Mouse (Mus musculus): ENCODE data around the gene Vezf1. TPM values are rescaled to one million over a fixed set of nuclear protein-coding genes. Genes with fewer than 3 reads are reported as not detected.
A peak's percentile ranks its signal among the peaks of the same experiment; 100 is the strongest.

The Vezf1 gene
- polyA plus RNA-seq, 1 experiment from 2014 or later = 35.0 TPM

GRCm38 (mm10) chr11:88117356-88118090 lies 49.4 kb downstream of the Vezf1 start:
- Histone ChIP-seq H3K4me1 (peaks cover 70% of the 10 kb centered on the region), H3K4me3 (replicated peaks) (no peak overlapping the region), H3K9me3 (replicated peaks) (no peaks in the 10 kb centered on the region), H3K9ac (replicated peaks) (no peak overlapping the region), H3K27ac (replicated peaks) (peak overlapping the region; percentile 82), H3K27me3 (replicated peaks) (no peaks in the 10 kb centered on the region), H3K36me3 (no peaks in the 10 kb centered on the region), H3K4me2 (no peak overlapping the region)
- no peak for ATAC-seq (ENCODE audit: low FRiP score)
- 64% methylated on average over 10 of the region's 10 CpGs for WGBS

GRCm38 (mm10) chr11:88118091-88118440 lies 50.0 kb downstream of the Vezf1 start:
- ATAC-seq (ENCODE audit: low FRiP score) = no peak
- Histone ChIP-seq H3K4me2 (no peak overlapping the region), H3K27me3 (replicated peaks) (no peaks in the 10 kb centered on the region), H3K9ac (replicated peaks) (0 out of 2 replicates have a peak overlapping the region, but pooled peaks have one; percentile 17), H3K36me3 (no peaks in the 10 kb centered on the region), H3K4me1 (peaks cover 74% of the 10 kb centered on the region), H3K4me3 (replicated peaks) (no peak overlapping the region), H3K27ac (replicated peaks) (peak overlapping the region; percentile 82), H3K9me3 (replicated peaks) (no peaks in the 10 kb centered on the region)
- WGBS = 38% methylated on average over 6 of the region's 6 CpGs

GRCm38 (mm10) chr11:88118817-88119642 lies 51.0 kb downstream of the Vezf1 start:
- Histone ChIP-seq H3K4me3 (replicated peaks) (no peak overlapping the region), H3K27ac (replicated peaks) (peak overlapping the region; percentile 82), H3K4me1 (peaks cover 70% of the 10 kb centered on the region), H3K27me3 (replicated peaks) (no peaks in the 10 kb centered on the region), H3K9ac (replicated peaks) (no peak overlapping the region), H3K9me3 (replicated peaks) (no peaks in the 10 kb centered on the region), H3K36me3 (no peaks in the 10 kb centered on the region), H3K4me2 (peak overlapping the region; percentile 1; the same call in 1 of the 2 replicates)
- ATAC-seq (ENCODE audit: low FRiP score) = peak; percentile 87
- 12% methylated on average over 8 of the region's 8 CpGs for WGBS

- Histone ChIP-seq H3K36me3 (no peaks in the 10 kb centered on the region), H3K4me1 (peaks cover 53% of the 10 kb centered on the region), H3K27ac (replicated peaks) (peak overlapping the region; percentile 41; the same call in 1 of the 2 replicates), H3K9ac (replicated peaks) (no peak overlapping the region), H3K4me2 (no peak overlapping the region), H3K9me3 (replicated peaks) (no peaks in the 10 kb centered on the region), H3K4me3 (replicated peaks) (no peak overlapping the region), H3K27me3 (replicated peaks) (no peaks in the 10 kb centered on the region)
- ATAC-seq (ENCODE audit: low FRiP score) = no peak
- WGBS = 30% methylated on average over 5 of the region's 5 CpGs
Measured at GRCm38 (mm10) chr11:88122545-88122944, 54.5 kb downstream of the Vezf1 start.

- Histone ChIP-seq H3K4me1 (peaks cover 48% of the 10 kb centered on the region), H3K36me3 (no peaks in the 10 kb centered on the region), H3K27ac (replicated peaks) (peak overlapping the region; percentile 41; the same call in 1 of the 2 replicates)
Measured at GRCm38 (mm10) chr11:88123021-88123420, 54.9 kb downstream of the Vezf1 start.

GRCm38 (mm10) chr11:88123731-88124130 lies 55.7 kb downstream of the Vezf1 start:
- no peak for ATAC-seq (ENCODE audit: low FRiP score)
- no peaks in the 10 kb centered on the region for H3K9me3 ChIP-seq (replicated peaks)
- peak overlapping the region; percentile 56 for H3K27ac ChIP-seq (replicated peaks)
- no peak overlapping the region for H3K4me2 ChIP-seq
- WGBS = 35% methylated on average over 6 of the region's 6 CpGs
- peaks cover 41% of the 10 kb centered on the region for H3K4me1 ChIP-seq
- H3K4me3 ChIP-seq (replicated peaks) = no peak overlapping the region
- H3K27me3 ChIP-seq (replicated peaks) = no peaks in the 10 kb centered on the region
- no peaks in the 10 kb centered on the region for H3K36me3 ChIP-seq
- H3K9ac ChIP-seq (replicated peaks) = no peak overlapping the region

More at GRCm38 (mm10) chr11:88123021-88123420, 54.9 kb downstream of the Vezf1 start:
- Histone ChIP-seq H3K9me3 (replicated peaks) (no peaks in the 10 kb centered on the region), H3K9ac (replicated peaks) (no peak overlapping the region), H3K4me3 (replicated peaks) (no peak overlapping the region), H3K27me3 (replicated peaks) (no peaks in the 10 kb centered on the region), H3K4me2 (no peak overlapping the region)
- WGBS = 77% methylated on average over 5 of the region's 5 CpGs
- no peak for ATAC-seq (ENCODE audit: low FRiP score)

GRCm38 (mm10) chr11:88125483-88125882 lies 57.4 kb downstream of the Vezf1 start:
- Histone ChIP-seq H3K4me1 (peaks cover 34% of the 10 kb centered on the region), H3K4me2 (no peak overlapping the region), H3K4me3 (replicated peaks) (no peak overlapping the region), H3K9ac (replicated peaks) (no peak overlapping the region), H3K9me3 (replicated peaks) (no peaks in the 10 kb centered on the region), H3K27ac (replicated peaks) (peak overlapping the region; percentile 75; the same call in 1 of the 2 replicates), H3K36me3 (no peaks in the 10 kb centered on the region), H3K27me3 (replicated peaks) (no peaks in the 10 kb centered on the region)
- no peak for ATAC-seq (ENCODE audit: low FRiP score)
- WGBS = 55% methylated on average over 6 of the region's 7 CpGs

- no peaks in the 10 kb centered on the region for H3K36me3 ChIP-seq
- H3K9me3 ChIP-seq (replicated peaks) = no peaks in the 10 kb centered on the region
- WGBS = 14% methylated on average over 5 of the region's 5 CpGs
- H3K4me2 ChIP-seq = no peak overlapping the region
- H3K9ac ChIP-seq (replicated peaks) = no peak overlapping the region
- peaks cover 35% of the 10 kb centered on the region for H3K4me1 ChIP-seq
- H3K27me3 ChIP-seq (replicated peaks) = no peaks in the 10 kb centered on the region
- ATAC-seq (ENCODE audit: low FRiP score) = peak; percentile 61; the same call in 1 of the 2 replicates
- peak overlapping the region; percentile 75 for H3K27ac ChIP-seq (replicated peaks)
- no peak overlapping the region for H3K4me3 ChIP-seq (replicated peaks)
Measured at GRCm38 (mm10) chr11:88126306-88126793, 58.3 kb downstream of the Vezf1 start.

- H3K36me3 ChIP-seq = no peaks in the 10 kb centered on the region
- no peak overlapping the region for H3K9ac ChIP-seq (replicated peaks)
- H3K4me2 ChIP-seq = no peak overlapping the region
- H3K4me1 ChIP-seq = peaks cover 33% of the 10 kb centered on the region
- no peaks in the 10 kb centered on the region for H3K9me3 ChIP-seq (replicated peaks)
- 0 out of 2 replicates have a peak overlapping the region, but pooled peaks have one; percentile 23 for H3K27ac ChIP-seq (replicated peaks)
- H3K27me3 ChIP-seq (replicated peaks) = no peaks in the 10 kb centered on the region
- WGBS = 91% methylated on average over 9 of the region's 9 CpGs
- ATAC-seq (ENCODE audit: low FRiP score) = no peak
- no peak overlapping the region for H3K4me3 ChIP-seq (replicated peaks)
Measured at GRCm38 (mm10) chr11:88128461-88128860, 60.4 kb downstream of the Vezf1 start.

- Histone ChIP-seq H3K27me3 (replicated peaks) (no peaks in the 10 kb centered on the region), H3K36me3 (no peaks in the 10 kb centered on the region), H3K27ac (replicated peaks) (no peak overlapping the region), H3K4me2 (no peak overlapping the region), H3K4me3 (replicated peaks) (no peak overlapping the region), H3K4me1 (peaks cover 29% of the 10 kb centered on the region), H3K9me3 (replicated peaks) (no peaks in the 10 kb centered on the region), H3K9ac (replicated peaks) (no peak overlapping the region)
- WGBS = 71% methylated on average over 3 of the region's 3 CpGs
- ATAC-seq (ENCODE audit: low FRiP score) = no peak
Measured at GRCm38 (mm10) chr11:88129281-88129680, 61.2 kb downstream of the Vezf1 start.

- Histone ChIP-seq H3K27ac (replicated peaks) (no peak overlapping the region; the same call in 1 of the 2 replicates), H3K4me1 (peaks cover 31% of the 10 kb centered on the region), H3K4me3 (replicated peaks) (no peak overlapping the region), H3K9me3 (replicated peaks) (no peaks in the 10 kb centered on the region), H3K27me3 (replicated peaks) (no peaks in the 10 kb centered on the region), H3K4me2 (no peak overlapping the region), H3K36me3 (no peaks in the 10 kb centered on the region), H3K9ac (replicated peaks) (no peak overlapping the region)
- 91% methylated on average over 10 of the region's 10 CpGs for WGBS
- ATAC-seq (ENCODE audit: low FRiP score) = no peak
Measured at GRCm38 (mm10) chr11:88129935-88130334, 61.9 kb downstream of the Vezf1 start.
